Mouse (Mus musculus): Measurements from ENCODE around the gene Rpl14. TPM values are rescaled to one million over a fixed set of nuclear protein-coding genes. Genes with fewer than 3 reads are reported as not detected.

Gene Rpl14
- total and polyA plus RNA-seq, 3 experiments: 945 to 1,738 (median 1,480) TPM

GRCm38 (mm10) chr9:120603956-120604355 is 32.7 kb downstream of the Rpl14 start:
- Histone ChIP-seq H3K4me1 (ENCODE audit: insufficient read depth, low read depth, low read length) (peaks cover 6% of the 10 kb centered on the region; the same call in 1 of the 2 replicates), H3K27me3 (ENCODE audit: insufficient read depth, low read length) (no peaks in the 10 kb centered on the region), H3K4me3 (ENCODE audit: low read depth, low read length) (no peak overlapping the region), H3K9me3 (replicated peaks) (peaks cover 8% of the 10 kb centered on the region), H3K36me3 (replicated peaks) (no peaks in the 10 kb centered on the region)
- TF ChIP-seq TAL1 (conservative IDR thresholded peaks at IDR 0.05; ENCODE audit: low read depth, low read length) (no peak), POLR2AphosphoS5 (IDR thresholded peaks at IDR 0.05; ENCODE audit: insufficient replicate concordance, low read depth, low read length) (no peak), GATA2 (IDR thresholded peaks at IDR 0.05; ENCODE audit: borderline replicate concordance, low read depth, low read length) (no peak), GATA1 (IDR thresholded peaks at IDR 0.05; ENCODE audit: borderline replicate concordance, low read length) (no peak), CTCF (IDR thresholded peaks at IDR 0.05; ENCODE audit: low read depth, low read length) (no peak)
- DNase-seq (ENCODE audit: low spot score) (no peak), ATAC-seq (ENCODE audit: extremely low read depth, insufficient number of reproducible peaks, low FRiP score, poor library complexity, severe bottlenecking) (no peak)

DNA sequence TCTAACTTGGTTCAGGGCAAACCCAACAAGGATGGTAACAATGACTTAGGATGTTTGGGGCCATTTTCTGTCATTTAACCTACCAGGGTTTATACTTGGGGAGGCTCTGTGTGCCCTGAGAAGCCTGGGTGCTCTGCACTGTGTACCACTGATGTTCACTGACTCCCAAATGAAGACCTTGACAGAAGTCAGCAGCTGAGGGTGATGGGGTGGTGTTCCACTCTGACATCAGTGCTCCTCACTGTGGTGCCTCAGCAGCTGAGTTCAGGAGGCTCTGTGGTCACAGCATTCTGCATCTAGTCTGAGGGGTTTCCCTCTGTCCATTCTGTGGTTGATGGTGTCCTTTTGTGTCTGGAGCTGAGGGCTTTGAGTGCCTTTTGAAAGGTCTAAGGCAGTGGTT is 39.8 kb downstream of the Rpl14 start:
- H3K27me3 ChIP-seq (ENCODE audit: insufficient read depth, low read length): no peaks in the 10 kb centered on the region
- no peaks in the 10 kb centered on the region for H3K4me1 ChIP-seq (ENCODE audit: insufficient read depth, low read depth, low read length)
- no peak for ATAC-seq (ENCODE audit: extremely low read depth, insufficient number of reproducible peaks, low FRiP score, poor library complexity, severe bottlenecking)
- H3K4me3 ChIP-seq (ENCODE audit: low read depth, low read length): no peak overlapping the region
- DNase-seq (ENCODE audit: low spot score): no peak
- peaks cover 8% of the 10 kb centered on the region for H3K9me3 ChIP-seq (replicated peaks)
- H3K36me3 ChIP-seq (replicated peaks): no peaks in the 10 kb centered on the region
- no peak for TF ChIP-seq POLR2AphosphoS5 (IDR thresholded peaks at IDR 0.05; ENCODE audit: insufficient replicate concordance, low read depth, low read length)
- TF ChIP-seq TAL1 (conservative IDR thresholded peaks at IDR 0.05; ENCODE audit: low read depth, low read length): no peak
- TF ChIP-seq CTCF (IDR thresholded peaks at IDR 0.05; ENCODE audit: low read depth, low read length): no peak
- TF ChIP-seq GATA2 (IDR thresholded peaks at IDR 0.05; ENCODE audit: borderline replicate concordance, low read depth, low read length): no peak
- TF ChIP-seq GATA1 (IDR thresholded peaks at IDR 0.05; ENCODE audit: borderline replicate concordance, low read length): no peak

- peaks cover 2% of the 10 kb centered on the region; the same call in 1 of the 2 replicates for H3K27me3 ChIP-seq (ENCODE audit: insufficient read depth, low read length)
- no peaks in the 10 kb centered on the region for H3K4me1 ChIP-seq (ENCODE audit: insufficient read depth, low read depth, low read length)
- H3K9me3 ChIP-seq (replicated peaks): no peaks in the 10 kb centered on the region
- DNase-seq (ENCODE audit: low spot score): no peak
- no peak for TF ChIP-seq GATA2 (IDR thresholded peaks at IDR 0.05; ENCODE audit: borderline replicate concordance, low read depth, low read length)
- no peak for TF ChIP-seq GATA1 (IDR thresholded peaks at IDR 0.05; ENCODE audit: borderline replicate concordance, low read length)
- TF ChIP-seq TAL1 (conservative IDR thresholded peaks at IDR 0.05; ENCODE audit: low read depth, low read length): no peak
- no peak for TF ChIP-seq CTCF (IDR thresholded peaks at IDR 0.05; ENCODE audit: low read depth, low read length)
- TF ChIP-seq POLR2AphosphoS5 (IDR thresholded peaks at IDR 0.05; ENCODE audit: insufficient replicate concordance, low read depth, low read length): no peak
- no peak for ATAC-seq (ENCODE audit: extremely low read depth, insufficient number of reproducible peaks, low FRiP score, poor library complexity, severe bottlenecking)
- H3K36me3 ChIP-seq (replicated peaks): no peaks in the 10 kb centered on the region
- no peak overlapping the region for H3K4me3 ChIP-seq (ENCODE audit: low read depth, low read length)
These were observed 42.8 kb downstream of the Rpl14 start for GRCm38 (mm10) chr9:120614059-120614458.

DNA sequence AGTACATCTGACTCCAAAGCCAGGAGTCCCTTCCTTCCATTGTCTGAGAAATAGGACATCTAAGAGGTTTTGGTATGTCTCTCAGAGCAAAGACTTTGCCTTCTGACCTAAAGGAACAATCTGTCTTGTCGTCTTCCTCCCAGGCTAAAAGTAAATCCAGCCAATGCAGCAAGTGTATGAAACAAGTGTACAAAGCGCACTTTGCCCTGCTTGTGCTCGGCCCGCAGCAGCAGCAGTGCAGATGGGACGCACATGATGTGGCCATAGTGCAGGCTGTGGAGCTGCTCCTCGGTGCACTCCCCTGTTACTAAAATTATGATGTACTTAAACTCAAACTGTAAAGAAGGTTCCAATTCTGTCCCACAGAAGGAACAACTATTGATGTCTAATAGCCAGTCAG is 46.9 kb downstream of the Rpl14 start:
- no peaks in the 10 kb centered on the region for H3K36me3 ChIP-seq (replicated peaks)
- peaks cover 2% of the 10 kb centered on the region; the same call in 1 of the 2 replicates for H3K27me3 ChIP-seq (ENCODE audit: insufficient read depth, low read length)
- TF ChIP-seq GATA2 (IDR thresholded peaks at IDR 0.05; ENCODE audit: borderline replicate concordance, low read depth, low read length) (no peak), POLR2AphosphoS5 (IDR thresholded peaks at IDR 0.05; ENCODE audit: insufficient replicate concordance, low read depth, low read length) (no peak), GATA1 (IDR thresholded peaks at IDR 0.05; ENCODE audit: borderline replicate concordance, low read length) (no peak), CTCF (IDR thresholded peaks at IDR 0.05; ENCODE audit: low read depth, low read length) (no peak), TAL1 (conservative IDR thresholded peaks at IDR 0.05; ENCODE audit: low read depth, low read length) (no peak)
- no peaks in the 10 kb centered on the region for H3K4me1 ChIP-seq (ENCODE audit: insufficient read depth, low read depth, low read length)
- H3K9me3 ChIP-seq (replicated peaks): no peaks in the 10 kb centered on the region
- ATAC-seq (ENCODE audit: extremely low read depth, insufficient number of reproducible peaks, low FRiP score, poor library complexity, severe bottlenecking): no peak
- DNase-seq (ENCODE audit: low spot score): no peak
- no peak overlapping the region for H3K4me3 ChIP-seq (ENCODE audit: low read depth, low read length)

DNA sequence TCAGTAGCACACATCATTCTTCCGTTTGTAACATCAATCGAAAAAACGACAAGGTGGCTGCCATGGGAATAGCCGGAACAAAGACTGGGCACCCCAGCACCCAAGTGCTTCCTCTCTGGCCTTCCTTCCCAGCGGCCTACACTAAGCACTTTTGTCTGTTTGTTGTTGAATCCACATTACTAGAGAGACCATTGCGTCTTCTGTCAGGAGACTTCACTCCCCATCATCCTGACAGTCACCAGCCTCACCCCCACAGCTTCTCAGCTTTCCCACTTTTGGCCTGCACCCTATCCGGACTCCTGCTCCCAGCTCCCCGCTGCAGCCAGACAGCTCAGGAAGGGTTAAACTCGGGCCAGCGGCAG is 48.1 kb downstream of the Rpl14 start:
- Histone ChIP-seq H3K4me1 (ENCODE audit: insufficient read depth, low read depth, low read length) (no peaks in the 10 kb centered on the region), H3K9me3 (replicated peaks) (no peaks in the 10 kb centered on the region), H3K27me3 (ENCODE audit: insufficient read depth, low read length) (peaks cover 2% of the 10 kb centered on the region; the same call in 1 of the 2 replicates), H3K4me3 (ENCODE audit: low read depth, low read length) (no peak overlapping the region), H3K36me3 (replicated peaks) (no peaks in the 10 kb centered on the region)
- TF ChIP-seq GATA1 (IDR thresholded peaks at IDR 0.05; ENCODE audit: borderline replicate concordance, low read length): no peak
- TF ChIP-seq TAL1 (conservative IDR thresholded peaks at IDR 0.05; ENCODE audit: low read depth, low read length): no peak
- no peak for TF ChIP-seq POLR2AphosphoS5 (IDR thresholded peaks at IDR 0.05; ENCODE audit: insufficient replicate concordance, low read depth, low read length)
- no peak for TF ChIP-seq CTCF (IDR thresholded peaks at IDR 0.05; ENCODE audit: low read depth, low read length)
- no peak for TF ChIP-seq GATA2 (IDR thresholded peaks at IDR 0.05; ENCODE audit: borderline replicate concordance, low read depth, low read length)
- ATAC-seq (ENCODE audit: extremely low read depth, insufficient number of reproducible peaks, low FRiP score, poor library complexity, severe bottlenecking) (no peak), DNase-seq (ENCODE audit: low spot score) (no peak)

DNA sequence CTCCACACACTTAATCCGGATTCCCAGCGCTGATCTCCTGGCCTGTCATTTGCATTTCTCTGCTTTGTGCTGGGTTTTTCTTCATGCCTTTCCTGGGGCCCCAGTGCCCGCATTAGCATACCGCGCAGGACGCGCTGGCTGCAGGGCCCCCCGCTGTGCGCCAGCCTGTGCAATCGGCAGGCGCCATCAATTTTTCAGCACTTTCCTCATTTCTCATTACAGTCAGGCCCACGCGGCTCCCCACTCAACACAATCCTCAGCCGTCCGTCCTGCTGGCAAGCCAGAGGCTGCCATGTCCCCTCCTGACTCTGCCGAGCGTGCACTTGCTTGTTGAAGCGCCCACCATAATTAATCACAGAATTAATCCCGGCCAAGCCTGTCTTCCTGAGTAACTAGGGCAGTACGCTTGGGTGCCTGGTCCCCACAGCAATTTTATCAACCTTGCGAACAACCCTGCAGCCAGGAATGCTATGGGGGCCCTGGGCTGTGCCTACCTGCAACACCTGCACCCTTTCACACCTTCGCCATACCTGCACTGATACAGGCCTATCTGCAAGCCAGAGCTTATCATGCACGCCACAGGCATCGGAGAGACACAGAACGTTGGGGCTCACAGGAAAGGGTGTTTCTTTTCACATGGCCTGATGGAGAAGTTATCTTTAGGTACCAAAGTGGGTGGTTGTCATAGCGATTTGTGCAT is 48.6 kb downstream of the Rpl14 start:
- no peaks in the 10 kb centered on the region for H3K9me3 ChIP-seq (replicated peaks)
- H3K4me1 ChIP-seq (ENCODE audit: insufficient read depth, low read depth, low read length): no peaks in the 10 kb centered on the region
- DNase-seq (ENCODE audit: low spot score) (no peak), ATAC-seq (ENCODE audit: extremely low read depth, insufficient number of reproducible peaks, low FRiP score, poor library complexity, severe bottlenecking) (no peak)
- no peak overlapping the region for H3K4me3 ChIP-seq (ENCODE audit: low read depth, low read length)
- H3K27me3 ChIP-seq (ENCODE audit: insufficient read depth, low read length): peaks cover 2% of the 10 kb centered on the region; the same call in 1 of the 2 replicates
- TF ChIP-seq GATA1 (IDR thresholded peaks at IDR 0.05; ENCODE audit: borderline replicate concordance, low read length) (no peak), CTCF (IDR thresholded peaks at IDR 0.05; ENCODE audit: low read depth, low read length) (no peak), TAL1 (conservative IDR thresholded peaks at IDR 0.05; ENCODE audit: low read depth, low read length) (no peak)
- no peaks in the 10 kb centered on the region for H3K36me3 ChIP-seq (replicated peaks)

All from G1E (cell line).